Mouse (Mus musculus): ENCODE data around the gene Luc7l3. TPM values are rescaled to one million over a fixed set of nuclear protein-coding genes. Genes with fewer than 3 reads are reported as not detected.
A peak's percentile ranks its signal among the peaks of the same experiment; 100 is the strongest.

Luc7l3 gene
- polyA plus RNA-seq, 1 experiment from 2014 or later: 113 TPM

GRCm38 (mm10) chr11:94242760-94243421, 78.9 kb downstream of the Luc7l3 start:
- peaks cover 20% of the 10 kb centered on the region for H3K4me1 ChIP-seq (ENCODE audit: control insufficient read depth, insufficient read depth, low read length)
- H3K27me3 ChIP-seq (ENCODE audit: control insufficient read depth, insufficient read depth, low read length): no peaks in the 10 kb centered on the region; the same call in 1 of the 2 replicates
- H3K4me2 ChIP-seq: peak overlapping the region; percentile 46
- WGBS: 4% methylated on average over 29 of the region's 29 CpGs
- H3K36me3 ChIP-seq (ENCODE audit: control insufficient read depth, insufficient read depth, low read length): no peaks in the 10 kb centered on the region
- H3K27ac ChIP-seq (ENCODE audit: low read depth, low read length): no peak overlapping the region
- peak; percentile 20 for ATAC-seq (ENCODE audit: low FRiP score)
- H3K9me3 ChIP-seq (ENCODE audit: control insufficient read depth, low read length): no peaks in the 10 kb centered on the region
- H3K4me3 ChIP-seq (ENCODE audit: low read depth, low read length): peak overlapping the region; percentile 9; the same call in 1 of the 2 replicates
- peak overlapping the region; percentile 45 for H3K9ac ChIP-seq (ENCODE audit: low read length)
- peak; percentile 92 for DNase-seq (ENCODE audit: low spot score, missing footprints)

GRCm38 (mm10) chr11:94239706-94240105, 82.1 kb downstream of the Luc7l3 start:
- Histone ChIP-seq H3K27me3 (ENCODE audit: control insufficient read depth, insufficient read depth, low read length) (no peaks in the 10 kb centered on the region; the same call in 1 of the 2 replicates), H3K4me3 (ENCODE audit: low read depth, low read length) (no peak overlapping the region), H3K9ac (ENCODE audit: low read length) (no peak overlapping the region), H3K9me3 (ENCODE audit: control insufficient read depth, low read length) (no peaks in the 10 kb centered on the region), H3K4me1 (ENCODE audit: control insufficient read depth, insufficient read depth, low read length) (peaks cover 20% of the 10 kb centered on the region), H3K27ac (ENCODE audit: low read depth, low read length) (no peak overlapping the region), H3K36me3 (ENCODE audit: control insufficient read depth, insufficient read depth, low read length) (no peaks in the 10 kb centered on the region), H3K4me2 (no peak overlapping the region)
- 30% methylated on average over 9 of the region's 9 CpGs for WGBS
- ATAC-seq (ENCODE audit: low FRiP score) (no peak), DNase-seq (ENCODE audit: low spot score, missing footprints) (no peak)

GRCm38 (mm10) chr11:94238786-94239185, 83.0 kb downstream of the Luc7l3 start:
- 89% methylated on average over 8 of the region's 8 CpGs for WGBS
- ATAC-seq (ENCODE audit: low FRiP score) (no peak), DNase-seq (ENCODE audit: low spot score, missing footprints) (no peak)
- H3K9me3 ChIP-seq (ENCODE audit: control insufficient read depth, low read length): no peaks in the 10 kb centered on the region
- no peak overlapping the region for H3K27ac ChIP-seq (ENCODE audit: low read depth, low read length)
- H3K9ac ChIP-seq (ENCODE audit: low read length): no peak overlapping the region
- no peak overlapping the region for H3K4me2 ChIP-seq
- peaks cover 20% of the 10 kb centered on the region for H3K4me1 ChIP-seq (ENCODE audit: control insufficient read depth, insufficient read depth, low read length)
- no peaks in the 10 kb centered on the region for H3K36me3 ChIP-seq (ENCODE audit: control insufficient read depth, insufficient read depth, low read length)
- H3K27me3 ChIP-seq (ENCODE audit: control insufficient read depth, insufficient read depth, low read length): no peaks in the 10 kb centered on the region; the same call in 1 of the 2 replicates
- no peak overlapping the region for H3K4me3 ChIP-seq (ENCODE audit: low read depth, low read length)

Other genes with a start within 250 kb of the Luc7l3 start
- 33.1 and 33.5 TPM in 2 replicates for gene Tob1, start 110.5 kb downstream of the Luc7l3 start, polyA plus RNA-seq (2014; fragmentation: Nextera tagmentation; extraction: Ambion mirVana)
- gene Wfikkn2, start 76.0 kb downstream of the Luc7l3 start, polyA plus RNA-seq (2014; fragmentation: Nextera tagmentation; extraction: Ambion mirVana): 1.7 and 1.8 TPM in 2 replicates
- gene Gm21885, start 40.1 kb downstream of the Luc7l3 start, polyA plus RNA-seq (2014; fragmentation: Nextera tagmentation; extraction: Ambion mirVana): 0.34 and 0.43 TPM in 2 replicates
- 21.5 and 27.4 TPM in 2 replicates for gene Ankrd40, start 6.0 kb upstream of the Luc7l3 start, polyA plus RNA-seq (2014; fragmentation: Nextera tagmentation; extraction: Ambion mirVana)
- 0.47 and 0.49 TPM in 2 replicates for gene Abcc3, start 71.0 kb upstream of the Luc7l3 start, polyA plus RNA-seq (2014; fragmentation: Nextera tagmentation; extraction: Ambion mirVana)
- 7.6 and 9.3 TPM in 2 replicates for gene Cacna1g, start 152.2 kb upstream of the Luc7l3 start, polyA plus RNA-seq (2014; fragmentation: Nextera tagmentation; extraction: Ambion mirVana)
- not detected in 2 replicates for gene Spata20, start 164.2 kb upstream of the Luc7l3 start, polyA plus RNA-seq (2014; fragmentation: Nextera tagmentation; extraction: Ambion mirVana)
- 0.27 and 0.50 TPM in 2 replicates for gene Epn3, start 178.0 kb upstream of the Luc7l3 start, polyA plus RNA-seq (2014; fragmentation: Nextera tagmentation; extraction: Ambion mirVana)
- gene Mycbpap, start 199.8 kb upstream of the Luc7l3 start, polyA plus RNA-seq (2014; fragmentation: Nextera tagmentation; extraction: Ambion mirVana): 3.7 and 4.1 TPM in 2 replicates
- gene Rsad1, start 227.3 kb upstream of the Luc7l3 start, polyA plus RNA-seq (2014; fragmentation: Nextera tagmentation; extraction: Ambion mirVana): 3.7 and 3.9 TPM in 2 replicates
- 0.20 and 0.30 TPM in 2 replicates for gene Chad, start 243.1 kb upstream of the Luc7l3 start, polyA plus RNA-seq (2014; fragmentation: Nextera tagmentation; extraction: Ambion mirVana)